Mouse (Mus musculus): ENCODE measurements around the gene Pdcd4.

DNA sequence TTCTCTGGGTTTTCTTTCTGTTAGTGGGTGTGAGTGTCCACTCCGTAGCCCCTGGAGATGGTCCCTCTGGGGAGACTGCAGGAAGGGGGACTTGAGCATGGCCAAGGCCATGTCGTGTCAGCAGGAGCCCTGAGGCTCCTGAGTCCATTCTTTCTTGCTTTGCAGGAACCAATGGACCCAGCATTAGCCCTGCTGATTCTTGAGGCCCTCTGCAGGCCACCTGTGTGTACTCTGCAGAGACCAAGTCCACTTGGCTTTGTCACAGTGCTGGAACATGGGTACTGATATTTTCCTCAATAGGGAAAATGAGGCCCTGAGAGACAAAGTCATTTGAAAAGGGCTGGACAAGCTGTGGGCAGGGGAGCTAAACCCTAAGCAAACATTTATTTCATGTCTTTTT, 21.5 kb upstream of the Pdcd4 start:
- TF ChIP-seq CTCF (IDR thresholded peaks at IDR 0.05; ENCODE audit: low read depth): no peak
- no peak for TF ChIP-seq EP300 (IDR thresholded peaks at IDR 0.05; ENCODE audit: low read depth)
